Mouse (Mus musculus): ENCODE measurements around the gene Olfr1132.
"Not testable (repeated sequence)": the region's sequence is repeated elsewhere in the genome, so short reads cannot be mapped to it uniquely, and the experiment has no call there.

Olfr1132 gene

GRCm38 (mm10) chr2:87637435-87637834, at the start of gene Olfr1132:
Gene Olfr1132, minus strand, starts transcription at chr2:87637535.
- no peak for DNase-seq (ENCODE audit: low read depth, low spot score)

DNA sequence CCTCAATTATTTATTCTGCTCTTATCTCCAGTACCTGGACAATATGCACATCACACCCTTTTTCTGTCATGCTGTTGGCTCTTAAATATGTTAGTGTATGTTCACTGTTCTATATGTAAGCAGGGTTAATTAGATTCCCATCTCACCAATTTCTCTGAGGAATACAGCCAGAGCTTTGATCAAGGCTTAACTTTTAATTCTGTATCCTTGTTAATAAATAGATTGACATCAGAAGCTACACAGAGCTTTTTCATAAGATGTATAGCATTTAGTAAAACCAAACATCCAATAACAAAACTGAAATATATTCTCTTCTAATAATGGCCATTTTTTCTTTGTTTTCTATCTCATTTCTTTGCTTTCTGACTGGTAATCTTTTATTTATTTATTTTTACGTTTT, 36.2 kb upstream of the Olfr1132 start, which contains the start of gene Olfr1135:
TSS of gene Olfr1135 (minus strand) at position 101 of the 400 bp plus-strand sequence.
- no peak for DNase-seq (ENCODE audit: low read depth, low spot score)

GRCm38 (mm10) chr2:87658360-87658759, 21.0 kb upstream of the Olfr1132 start, which contains the start of gene Olfr1134:
Gene Olfr1134, minus strand, starts transcription at chr2:87658460.
- no peak for DNase-seq (ENCODE audit: low read depth, low spot score)

- no peak for DNase-seq (ENCODE audit: low read depth, low spot score)
Measured at GRCm38 (mm10) chr2:87647274-87647673, 9.9 kb upstream of the Olfr1132 start, which contains the start of gene Olfr1133. Gene Olfr1133, minus strand, starts transcription at chr2:87647374.

DNA sequence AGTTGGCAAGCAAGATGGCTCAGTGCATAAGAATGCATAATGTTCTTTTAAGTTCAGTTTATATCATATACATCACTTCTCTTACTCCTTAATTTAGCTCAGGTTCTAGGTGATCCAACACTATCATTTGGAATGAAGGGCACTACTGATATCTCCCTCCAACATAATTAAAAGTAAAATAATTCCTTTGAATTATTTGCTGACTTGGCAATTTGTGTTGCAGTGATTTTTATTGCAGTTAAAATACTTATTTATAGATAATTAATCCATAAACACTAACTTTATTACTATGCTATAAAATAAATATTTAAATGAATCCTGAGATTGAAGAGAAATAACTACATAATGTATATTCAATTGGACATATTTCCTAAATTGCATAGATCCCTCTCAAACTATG, 5.1 kb upstream of the Olfr1132 start:
- DNase-seq (ENCODE audit: low read depth, low spot score), result no peak

DNA sequence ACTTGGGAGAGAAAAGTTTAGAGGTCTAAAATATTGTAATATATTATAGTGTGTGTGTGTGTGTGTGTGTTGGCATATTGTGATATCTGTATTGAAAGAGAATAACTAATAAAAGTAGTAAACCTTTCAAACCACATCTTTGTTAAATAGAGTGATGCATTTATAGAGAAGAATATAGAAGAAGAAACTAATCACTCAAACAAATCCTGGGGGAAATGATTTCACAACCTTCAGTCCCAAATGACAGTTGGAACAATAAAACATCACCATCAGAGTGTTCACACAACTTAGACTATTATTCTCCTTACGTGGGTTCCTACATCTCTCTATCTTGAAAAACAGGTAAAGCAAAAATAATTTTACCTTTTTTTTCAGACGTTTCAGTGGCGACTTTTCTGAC, 10.5 kb downstream of the Olfr1132 start, which contains the start of gene Olfr1131:
TSS of gene Olfr1131 (plus strand) at position 301 of the 400 bp plus-strand sequence.
- DNase-seq (ENCODE audit: low read depth, low spot score), result no peak

GRCm38 (mm10) chr2:87605912-87606311, 31.4 kb downstream of the Olfr1132 start, which contains the start of gene Olfr1130:
Gene Olfr1130, plus strand, starts transcription at chr2:87606212.
- DNase-seq (ENCODE audit: low read depth, low spot score), result not testable (repeated sequence)

Measured in skeletal muscle tissue, adult 2 months (tissue).